Mouse (Mus musculus): ENCODE data around the gene Gm15262.
A peak's percentile ranks its signal among the peaks of the same experiment; 100 is the strongest.
"Not testable (repeated sequence)": the region's sequence is repeated elsewhere in the genome, so short reads cannot be mapped to it uniquely, and the experiment has no call there.

Gm15262 gene

GRCm38 (mm10) chrX:161287156-161287555, at the start of gene Gm15262:
TSS of gene Gm15262 (plus strand) at chrX:161287456.
- not testable (repeated sequence) for DNase-seq (ENCODE audit: low read depth)

GRCm38 (mm10) chrX:161308131-161308530, 20.9 kb downstream of the Gm15262 start:
- no peak for DNase-seq (ENCODE audit: low read depth)

GRCm38 (mm10) chrX:161316443-161316842, 29.2 kb downstream of the Gm15262 start:
- DNase-seq (ENCODE audit: low read depth): no peak

GRCm38 (mm10) chrX:161370927-161371326, 83.7 kb downstream of the Gm15262 start:
- DNase-seq (ENCODE audit: low read depth): peak; percentile 17

- peak; percentile 0 for DNase-seq (ENCODE audit: low read depth)
Observed at GRCm38 (mm10) chrX:161371461-161371860, 84.2 kb downstream of the Gm15262 start.

GRCm38 (mm10) chrX:161375568-161375967, 88.3 kb downstream of the Gm15262 start:
- peak; percentile 17 for DNase-seq (ENCODE audit: low read depth)

GRCm38 (mm10) chrX:161385791-161386190, 98.5 kb downstream of the Gm15262 start:
- peak; percentile 15 for DNase-seq (ENCODE audit: low read depth)

- DNase-seq (ENCODE audit: low read depth): no peak
Observed at GRCm38 (mm10) chrX:161387942-161388341, 100.7 kb downstream of the Gm15262 start.

- DNase-seq (ENCODE audit: low read depth): peak; percentile 85
Observed at GRCm38 (mm10) chrX:161399110-161399509, 111.9 kb downstream of the Gm15262 start.

GRCm38 (mm10) chrX:161411151-161411550, 123.9 kb downstream of the Gm15262 start:
- DNase-seq (ENCODE audit: low read depth): no peak

All from 416B (cell line).